Mouse (Mus musculus): Measurements from ENCODE around the gene Tbx22. TPM values are rescaled to one million over a fixed set of nuclear protein-coding genes. Genes with fewer than 3 reads are reported as not detected.

The Tbx22 gene
- total RNA-seq (2021): not detected
- long read RNA-seq, experiment 1: 0 reads
- long read RNA-seq, experiment 2: 0 reads

DNA sequence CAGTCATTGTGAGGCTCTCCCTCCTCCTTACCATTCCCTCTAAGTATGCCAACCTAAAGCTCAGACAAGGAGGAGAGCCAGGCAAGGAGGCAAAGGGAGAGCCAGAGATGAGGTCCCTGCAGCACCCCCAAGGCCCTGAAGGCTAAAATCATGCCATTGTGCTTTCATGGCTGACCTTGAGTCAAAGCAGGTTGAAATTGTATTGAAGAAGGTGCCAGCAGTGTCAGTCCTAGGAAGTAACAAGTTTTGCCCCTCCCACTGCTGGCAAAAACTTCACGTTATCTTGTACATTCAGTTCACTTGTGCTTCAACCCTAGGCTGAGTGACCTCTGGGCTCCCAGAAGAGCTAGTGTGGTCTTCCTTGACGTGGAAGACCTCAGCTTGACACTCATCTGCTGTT, at the start of gene Tbx22:
Gene Tbx22 (plus strand): TSS at position 301 of the 400 bp plus-strand sequence.
- no peak for DNase-seq
- intact Hi-C loops (cut with DNase I): no loop called here

DNA sequence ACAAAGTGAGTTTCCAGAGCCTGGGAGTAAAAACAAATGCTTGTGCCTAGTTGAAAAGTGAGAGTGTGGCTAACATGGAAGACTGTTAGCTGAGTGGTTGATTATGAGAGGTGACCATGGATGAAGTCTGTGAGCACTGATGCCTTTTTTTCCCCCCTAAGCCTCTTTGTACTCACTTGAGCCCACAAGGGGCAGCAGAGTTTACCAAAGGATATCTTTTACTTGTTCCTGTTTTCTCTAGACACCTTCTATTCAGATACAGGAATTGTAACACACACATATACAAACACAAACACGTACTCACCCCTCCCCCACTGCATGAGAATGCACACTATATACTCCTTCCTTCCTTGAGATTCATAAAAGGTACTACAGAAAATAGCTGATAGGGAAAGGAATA, 913 bp downstream of the Tbx22 start:
- no peak for DNase-seq
- intact Hi-C loops (cut with DNase I): no loop called here

DNA sequence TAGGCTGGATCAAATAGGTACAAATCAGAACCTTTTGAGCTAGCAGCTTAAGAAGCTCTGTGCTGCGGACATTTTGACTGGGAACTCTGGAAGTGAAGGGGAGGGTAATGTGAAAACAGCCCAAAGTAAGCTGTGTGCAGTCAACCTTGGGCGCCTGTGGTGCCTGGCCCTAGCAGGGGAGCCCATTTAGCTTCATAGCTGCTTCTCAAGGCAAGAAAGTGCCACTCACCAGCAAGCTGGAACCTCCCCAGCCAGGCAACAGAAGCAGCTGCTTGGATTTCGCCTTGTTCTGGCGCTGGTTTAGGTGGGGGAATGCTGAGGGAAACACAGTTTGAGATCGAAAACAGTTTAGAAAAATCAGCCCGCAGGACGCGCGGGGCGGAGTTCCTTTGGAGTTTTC, 11.4 kb downstream of the Tbx22 start:
- no peak for DNase-seq
- intact Hi-C loops (cut with DNase I): no loop called here

DNA sequence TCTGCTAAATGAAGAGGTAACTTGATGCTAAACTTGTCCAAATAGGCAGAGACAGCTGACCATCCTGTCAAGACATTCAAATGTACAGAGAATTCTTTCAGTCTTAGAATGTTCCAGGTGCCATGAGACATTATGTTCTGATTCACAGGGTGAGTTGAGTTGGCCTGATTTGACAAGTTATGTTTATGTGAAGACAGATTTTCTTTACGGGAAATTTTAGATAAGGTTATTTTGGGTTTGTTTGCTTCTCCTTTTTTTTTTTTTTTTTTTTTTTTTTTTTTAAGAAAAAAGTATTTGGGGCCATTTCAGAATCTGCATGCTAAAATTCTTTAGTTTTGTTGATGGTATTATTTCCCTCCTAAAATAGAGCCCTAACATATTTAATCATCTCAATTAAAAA, 40.8 kb downstream of the Tbx22 start:
- DNase-seq: no peak
- intact Hi-C loops (cut with DNase I): no loop called here

DNA sequence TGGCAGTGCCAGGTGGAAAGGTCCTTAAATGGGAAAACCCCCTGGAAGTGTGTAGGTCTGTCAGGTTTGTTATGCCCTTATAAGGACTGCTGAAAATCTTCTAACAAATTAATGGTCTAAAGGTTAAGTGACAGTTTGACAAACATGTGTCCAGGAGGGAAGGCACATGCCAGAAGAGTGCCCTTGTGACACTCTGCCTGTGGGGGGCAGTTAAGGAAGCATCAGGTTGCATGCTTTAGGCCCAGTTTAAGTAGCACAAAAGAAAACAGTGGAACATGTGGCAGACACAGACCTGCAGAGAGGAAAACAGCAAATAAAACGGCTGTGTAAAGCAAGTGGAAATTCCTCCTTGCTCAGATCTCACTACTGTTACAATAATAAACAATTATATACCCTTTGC, 55.8 kb downstream of the Tbx22 start:
- intact Hi-C loops (cut with DNase I): no loop called here
- DNase-seq: no peak

Other genes with a start within 250 kb of the Tbx22 start
- not detected for gene Tent5d, start 124.6 kb downstream of the Tbx22 start, total RNA-seq (2021)
- gene 2610002M06Rik, start 148.4 kb downstream of the Tbx22 start, total RNA-seq (2021): 1 to 10 TPM; 3.5 to 3.8 TPM